Mouse (Mus musculus) bone marrow, adult 2 months (tissue): ENCODE data around the gene Sh2d6.

Experiments used
- CTCF ChIP-seq: fragments of 200-500 bp; IDR thresholded peaks from 2 replicates; pipeline ENCODE4 v1.5.1; 2011; ENCODE audit warnings: low read length, control low read depth; ENCODE audit not compliant: control insufficient read depth, insufficient read depth
- POLR2A ChIP-seq: fragments of 200-500 bp; IDR thresholded peaks from 2 replicates; pipeline ENCODE4 v1.6.1; 2011; ENCODE audit warnings: low read depth, mild to moderate bottlenecking, control low read depth, low read length, borderline replicate concordance; ENCODE audit not compliant: control insufficient read depth

- no peak for TF ChIP-seq CTCF
- TF ChIP-seq POLR2A: no peak
Measured at GRCm38 (mm10) chr6:72560801-72561200, 39.3 kb upstream of the Sh2d6 start.
